Mouse (Mus musculus) lung, postnatal 0 days (tissue): ENCODE results near the gene Vamp8.

ENCODE experiments used
- CTCF ChIP-seq: IDR thresholded peaks from 2 replicates; pipeline ENCODE4 v1.5.1; 2016; ENCODE audit warnings: antibody characterized with exemption, mild to moderate bottlenecking
- EP300 ChIP-seq: IDR thresholded peaks from 2 replicates; pipeline ENCODE4 v1.6.1; 2016; ENCODE audit warnings: antibody characterized with exemption, mild to moderate bottlenecking, control low read depth

DNA sequence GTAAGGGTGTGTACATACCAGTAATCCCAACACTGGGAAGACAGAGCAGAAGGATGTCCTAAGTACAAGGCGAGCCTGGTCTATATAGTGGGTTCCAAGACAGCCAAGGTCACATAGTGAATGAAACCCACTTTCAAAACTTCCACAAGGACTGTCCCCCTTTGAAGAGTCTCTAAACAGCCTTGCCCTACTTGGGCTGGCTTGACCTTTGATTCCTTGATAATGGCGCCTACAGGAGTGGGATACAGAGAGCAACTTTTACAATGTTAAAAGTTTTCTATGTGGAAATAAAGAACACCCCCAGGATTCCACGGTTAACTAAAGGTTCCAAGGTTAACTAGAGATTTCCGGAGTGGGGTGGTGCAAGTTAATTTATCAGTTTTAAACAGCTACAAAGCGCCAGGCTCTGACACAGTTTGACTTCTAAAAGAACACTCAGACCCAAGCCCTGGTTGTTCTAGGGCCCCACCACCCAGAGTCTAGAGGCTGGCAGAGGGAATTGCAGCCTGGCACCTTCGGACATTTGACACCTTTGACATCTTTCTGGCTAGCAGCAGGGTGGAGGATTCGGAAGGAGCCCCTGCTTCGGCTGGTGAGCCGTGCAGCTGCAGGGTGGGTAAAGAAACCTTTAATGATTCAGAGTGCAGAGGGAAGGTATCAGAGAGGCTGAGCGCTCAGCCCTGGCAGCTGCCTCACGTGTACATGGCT lies 30.5 kb downstream of the Vamp8 start:
- TF ChIP-seq EP300 (no peak), CTCF (no peak)
